Mouse (Mus musculus): ENCODE data around the gene Ercc6l2. TPM values are rescaled to one million over a fixed set of nuclear protein-coding genes. Genes with fewer than 3 reads are reported as not detected.

Gene Ercc6l2
- polyA plus RNA-seq, 1 experiment = 16.4 TPM

GRCm38 (mm10) chr13:63927326-63927725 is 112.3 kb downstream of the Ercc6l2 start:
- Histone ChIP-seq H3K4me3 (ENCODE audit: insufficient read depth, low read length) (no peak overlapping the region), H3K27ac (ENCODE audit: insufficient read depth, low read length) (no peak overlapping the region), H3K4me1 (ENCODE audit: control insufficient read depth, insufficient read depth, low read length) (no peaks in the 10 kb centered on the region; the same call in 1 of the 2 replicates)
- TF ChIP-seq CTCF (IDR thresholded peaks at IDR 0.05; ENCODE audit: extremely low read depth, insufficient read depth, low read length) = no peak
- no peak for TF ChIP-seq POLR2A (IDR thresholded peaks at IDR 0.05; ENCODE audit: extremely low read depth, insufficient read depth, low read length)

- H3K4me3 ChIP-seq (ENCODE audit: insufficient read depth, low read length) = no peak overlapping the region
- H3K4me1 ChIP-seq (ENCODE audit: control insufficient read depth, insufficient read depth, low read length) = no peaks in the 10 kb centered on the region; the same call in 1 of the 2 replicates
- no peak for TF ChIP-seq POLR2A (IDR thresholded peaks at IDR 0.05; ENCODE audit: extremely low read depth, insufficient read depth, low read length)
- peak; percentile 31; the same call in 1 of the 2 replicates for TF ChIP-seq CTCF (IDR thresholded peaks at IDR 0.05; ENCODE audit: extremely low read depth, insufficient read depth, low read length)
- H3K27ac ChIP-seq (ENCODE audit: insufficient read depth, low read length) = no peak overlapping the region
Measured at GRCm38 (mm10) chr13:63929351-63929750, 114.3 kb downstream of the Ercc6l2 start.

- no peak overlapping the region for H3K4me3 ChIP-seq (ENCODE audit: insufficient read depth, low read length)
- no peaks in the 10 kb centered on the region; the same call in 1 of the 2 replicates for H3K4me1 ChIP-seq (ENCODE audit: control insufficient read depth, insufficient read depth, low read length)
- H3K27ac ChIP-seq (ENCODE audit: insufficient read depth, low read length) = no peak overlapping the region
- TF ChIP-seq CTCF (IDR thresholded peaks at IDR 0.05; ENCODE audit: extremely low read depth, insufficient read depth, low read length) (no peak), POLR2A (IDR thresholded peaks at IDR 0.05; ENCODE audit: extremely low read depth, insufficient read depth, low read length) (no peak)
Measured at GRCm38 (mm10) chr13:63929917-63930515, 115.0 kb downstream of the Ercc6l2 start.

- no peak overlapping the region for H3K4me3 ChIP-seq (ENCODE audit: insufficient read depth, low read length)
- no peak overlapping the region for H3K27ac ChIP-seq (ENCODE audit: insufficient read depth, low read length)
- TF ChIP-seq CTCF (IDR thresholded peaks at IDR 0.05; ENCODE audit: extremely low read depth, insufficient read depth, low read length) (no peak), POLR2A (IDR thresholded peaks at IDR 0.05; ENCODE audit: extremely low read depth, insufficient read depth, low read length) (no peak)
- no peaks in the 10 kb centered on the region; the same call in 1 of the 2 replicates for H3K4me1 ChIP-seq (ENCODE audit: control insufficient read depth, insufficient read depth, low read length)
Measured at GRCm38 (mm10) chr13:63930525-63930924, 115.5 kb downstream of the Ercc6l2 start.

- Histone ChIP-seq H3K4me1 (ENCODE audit: control insufficient read depth, insufficient read depth, low read length) (no peaks in the 10 kb centered on the region), H3K4me3 (ENCODE audit: insufficient read depth, low read length) (no peak overlapping the region), H3K27ac (ENCODE audit: insufficient read depth, low read length) (no peak overlapping the region)
- TF ChIP-seq CTCF (IDR thresholded peaks at IDR 0.05; ENCODE audit: extremely low read depth, insufficient read depth, low read length) (no peak), POLR2A (IDR thresholded peaks at IDR 0.05; ENCODE audit: extremely low read depth, insufficient read depth, low read length) (no peak)
Measured at GRCm38 (mm10) chr13:63936369-63936768, 121.3 kb downstream of the Ercc6l2 start.

- H3K4me1 ChIP-seq (ENCODE audit: control insufficient read depth, insufficient read depth, low read length) = no peaks in the 10 kb centered on the region
- H3K4me3 ChIP-seq (ENCODE audit: insufficient read depth, low read length) = no peak overlapping the region
- TF ChIP-seq CTCF (IDR thresholded peaks at IDR 0.05; ENCODE audit: extremely low read depth, insufficient read depth, low read length) (no peak), POLR2A (IDR thresholded peaks at IDR 0.05; ENCODE audit: extremely low read depth, insufficient read depth, low read length) (no peak)
- H3K27ac ChIP-seq (ENCODE audit: insufficient read depth, low read length) = no peak overlapping the region
Measured at GRCm38 (mm10) chr13:63940257-63940656, 125.2 kb downstream of the Ercc6l2 start.

- Histone ChIP-seq H3K4me1 (ENCODE audit: control insufficient read depth, insufficient read depth, low read length) (no peaks in the 10 kb centered on the region), H3K4me3 (ENCODE audit: insufficient read depth, low read length) (no peak overlapping the region), H3K27ac (ENCODE audit: insufficient read depth, low read length) (no peak overlapping the region)
- TF ChIP-seq POLR2A (IDR thresholded peaks at IDR 0.05; ENCODE audit: extremely low read depth, insufficient read depth, low read length) (no peak), CTCF (IDR thresholded peaks at IDR 0.05; ENCODE audit: extremely low read depth, insufficient read depth, low read length) (no peak)
Measured at GRCm38 (mm10) chr13:63941170-63941569, 126.1 kb downstream of the Ercc6l2 start.

GRCm38 (mm10) chr13:63943605-63944004 is 128.6 kb downstream of the Ercc6l2 start:
- H3K27ac ChIP-seq (ENCODE audit: insufficient read depth, low read length) = no peak overlapping the region
- TF ChIP-seq CTCF (IDR thresholded peaks at IDR 0.05; ENCODE audit: extremely low read depth, insufficient read depth, low read length) (no peak), POLR2A (IDR thresholded peaks at IDR 0.05; ENCODE audit: extremely low read depth, insufficient read depth, low read length) (no peak)
- H3K4me3 ChIP-seq (ENCODE audit: insufficient read depth, low read length) = no peak overlapping the region
- no peaks in the 10 kb centered on the region for H3K4me1 ChIP-seq (ENCODE audit: control insufficient read depth, insufficient read depth, low read length)

GRCm38 (mm10) chr13:63944344-63945021 is 129.4 kb downstream of the Ercc6l2 start:
- Histone ChIP-seq H3K4me3 (ENCODE audit: insufficient read depth, low read length) (no peak overlapping the region), H3K4me1 (ENCODE audit: control insufficient read depth, insufficient read depth, low read length) (no peaks in the 10 kb centered on the region)
- no peak for TF ChIP-seq CTCF (IDR thresholded peaks at IDR 0.05; ENCODE audit: extremely low read depth, insufficient read depth, low read length)

More at GRCm38 (mm10) chr13:63944344-63945021, 129.4 kb downstream of the Ercc6l2 start:
- no peak overlapping the region for H3K27ac ChIP-seq (ENCODE audit: insufficient read depth, low read length)

Other genes with a start within 250 kb of the Ercc6l2 start
- 20.2 and 22.3 TPM in 2 replicates for gene Ptch1, start 241.6 kb upstream of the Ercc6l2 start, polyA plus RNA-seq (2012; rRNA removed)